Mouse (Mus musculus): Measurements from ENCODE around the gene Ftsj1.
A peak's percentile ranks its signal among the peaks of the same experiment; 100 is the strongest.

DNA sequence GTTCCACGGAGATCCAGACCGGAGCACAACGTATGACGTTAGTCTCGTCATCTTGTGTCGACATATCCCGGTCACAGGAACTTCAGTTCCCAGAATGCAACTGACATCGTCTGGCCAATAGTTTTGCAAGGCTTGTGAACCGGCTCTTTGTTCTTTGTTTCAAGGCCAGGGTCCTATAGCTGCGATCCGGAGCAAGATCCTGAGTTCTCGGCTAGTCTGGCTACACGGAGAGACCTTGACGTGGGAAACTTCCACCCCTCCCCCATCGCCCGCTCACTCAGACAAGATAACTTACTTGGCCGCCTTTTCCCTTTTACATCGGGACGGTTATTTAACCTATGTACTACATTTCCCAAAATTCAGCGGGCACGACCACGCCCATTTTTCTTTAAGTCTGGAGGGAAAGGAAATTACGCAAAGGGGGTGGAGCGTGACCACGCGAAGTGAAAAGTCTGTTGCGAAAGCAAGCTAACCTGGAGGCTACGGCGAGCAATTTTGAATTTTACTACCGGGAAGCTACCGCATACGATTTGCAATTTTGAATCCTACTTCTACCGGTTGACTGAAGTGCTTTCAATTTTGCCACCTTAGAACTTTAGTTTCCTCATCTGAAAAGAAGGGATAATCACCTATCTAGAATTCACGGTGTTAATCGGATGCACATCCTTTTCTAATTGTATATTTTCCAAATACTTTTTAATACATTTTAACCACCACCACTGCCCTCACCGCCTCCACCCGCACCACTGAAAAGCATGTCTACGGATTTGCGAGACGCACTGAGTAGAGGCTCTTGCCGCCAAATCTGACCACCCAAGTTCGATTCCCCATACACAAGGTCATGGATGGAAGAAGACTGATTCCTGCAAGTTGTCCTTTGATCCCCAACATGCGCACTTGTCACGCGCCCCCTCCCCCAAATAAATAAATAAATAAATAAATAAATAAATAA, at the start of gene Ftsj1:
- TF ChIP-seq POLR2A (IDR thresholded peaks at IDR 0.05; ENCODE audit: low read depth, low read length): peak; percentile 62
- TF ChIP-seq MXI1 (IDR thresholded peaks at IDR 0.05; ENCODE audit: low read depth, low read length): peak; percentile 63
- no peak for TF ChIP-seq EP300 (IDR thresholded peaks at IDR 0.05; ENCODE audit: low read length)
- no peak for TF ChIP-seq CTCF (conservative IDR thresholded peaks at IDR 0.05 in 1 of 2, IDR thresholded peaks at IDR 0.05 in 1 of 2; ENCODE audit: low read depth in 2 of 2, low read length in 2 of 2)
- no peak for TF ChIP-seq SIN3A (IDR thresholded peaks at IDR 0.05; ENCODE audit: low read length)
- peak; percentile 36; the same call in 1 of the 2 replicates for TF ChIP-seq TCF12 (IDR thresholded peaks at IDR 0.05; ENCODE audit: low read depth, low read length)
- peak; percentile 78; the same call in 1 of the 2 replicates for TF ChIP-seq KAT2A (IDR thresholded peaks at IDR 0.05; ENCODE audit: insufficient replicate concordance, low read length)
- TF ChIP-seq UBTF (IDR thresholded peaks at IDR 0.05; ENCODE audit: low read depth, low read length): no peak
